Mouse (Mus musculus): Measurements from ENCODE around the gene Rnf145.

DNA sequence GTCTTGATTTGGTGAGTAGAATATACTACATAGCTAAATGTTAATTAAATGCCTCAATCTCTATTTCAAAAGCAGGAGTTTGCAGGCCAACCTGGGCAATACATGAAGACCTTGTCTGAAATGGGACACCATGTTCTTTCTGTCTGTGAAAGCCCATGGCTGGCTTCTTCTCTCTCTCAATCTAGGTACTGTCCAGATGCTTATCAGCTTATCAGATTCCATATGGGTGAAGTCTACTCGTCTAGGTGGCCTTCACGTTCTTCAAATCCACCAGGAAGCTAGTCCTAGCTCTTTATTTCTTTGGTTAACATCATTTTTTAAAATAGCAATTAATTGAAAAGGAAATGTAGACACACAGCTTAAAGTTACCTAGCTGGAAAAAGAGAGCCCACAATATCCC lies 8.9 kb upstream of the Rnf145 start:
- no peak for TF ChIP-seq TAL1 (conservative IDR thresholded peaks at IDR 0.05; ENCODE audit: low read depth, low read length)
- no peak for TF ChIP-seq CTCF (IDR thresholded peaks at IDR 0.05; ENCODE audit: low read depth, low read length)

Data from G1E (cell line).